ENCODE assay signal across 8 mouse cellular contexts in the genomic region with DNA sequence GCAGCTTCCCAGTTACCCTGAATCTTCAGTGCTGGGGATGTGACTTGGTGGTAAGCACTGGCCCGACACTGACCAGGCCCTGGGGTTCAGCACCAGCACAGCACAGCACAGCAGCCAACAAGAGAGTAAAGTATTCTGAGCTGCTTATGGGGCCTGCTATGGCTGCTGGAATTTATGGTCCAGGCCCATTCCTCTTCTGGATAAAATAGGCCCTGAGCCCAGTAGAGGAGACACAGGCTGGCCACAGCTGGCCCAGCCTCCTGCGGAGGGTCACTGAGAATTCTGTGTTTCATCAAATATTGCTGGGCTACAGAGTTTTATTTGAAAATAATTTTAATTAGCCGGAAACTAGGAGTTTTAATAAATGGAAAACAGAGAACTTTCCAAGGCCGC. TPM values are rescaled to one million over a fixed set of nuclear protein-coding genes. Genes with fewer than 3 reads are reported as not detected.
DNase-seq lines count a peak whose midpoint lies in the region; ATAC-seq and TF ChIP-seq lines count a peak whose summit lies in the region.
"Had no signal": no experiment of that assay in that cellular context is flagged by ENCODE, and none has a peak within 500 bp of the region (broad histone marks: within the 10 kb centered on the region; RNA-seq: fewer than 3 reads in every experiment).

No protein-coding gene starts in this region.

- no peak for TF ChIP-seq POLR2A in lung, adult 2 months (IDR thresholded peaks at IDR 0.05; ENCODE audit: borderline replicate concordance, extremely low read depth, low read depth, low read length)

- no peak overlapping the region for H3K9ac ChIP-seq in lung, embryonic 15.5 days
- H3K9ac ChIP-seq in embryonic facial prominence, embryonic 12.5 days = no peak overlapping the region
- H3K9ac ChIP-seq in heart, embryonic 12.5 days = no peak overlapping the region
- H3K9ac ChIP-seq in liver, embryonic 14.5 days (replicated peaks) = no peak overlapping the region; the same call in 1 of the 2 replicates

- no peaks in the 10 kb centered on the region for H3K27me3 ChIP-seq in lung, embryonic 15.5 days
- no peaks in the 10 kb centered on the region for H3K27me3 ChIP-seq in embryonic facial prominence, embryonic 12.5 days
- no peaks in the 10 kb centered on the region for H3K27me3 ChIP-seq in heart, embryonic 12.5 days (replicated peaks)
- no peaks in the 10 kb centered on the region for H3K27me3 ChIP-seq in liver, embryonic 14.5 days (ENCODE audit: control insufficient read depth, insufficient read depth, low read length)

- H3K4me2 ChIP-seq in lung, embryonic 15.5 days = no peak overlapping the region
- H3K4me2 ChIP-seq in embryonic facial prominence, embryonic 12.5 days (replicated peaks) = no peak overlapping the region
- H3K4me2 ChIP-seq in heart, embryonic 12.5 days = no peak overlapping the region
- peak overlapping the region; percentile 81 for H3K4me2 ChIP-seq in liver, embryonic 14.5 days (ENCODE audit: low read depth)

- no peak for TF ChIP-seq EP300 in liver, embryonic 14.5 days (IDR thresholded peaks at IDR 0.05; ENCODE audit: low read depth)

- ATAC-seq in lung, embryonic 15.5 days (ENCODE audit: borderline replicate concordance, extremely low read depth, low FRiP score, low TSS enrichment) = no peak
- no peak for ATAC-seq in embryonic facial prominence, embryonic 12.5 days (ENCODE audit: insufficient number of reproducible peaks, insufficient read depth, low FRiP score, low TSS enrichment)
- no peak for ATAC-seq in heart, embryonic 12.5 days (ENCODE audit: insufficient number of reproducible peaks, low FRiP score)
- ATAC-seq in liver, embryonic 14.5 days (ENCODE audit: insufficient read depth) = no peak
- ATAC-seq in activated CD4-positive, CD25-positive, alpha-beta regulatory T cell, adult 4 months = no peak
- ATAC-seq: forebrain, embryonic 14.5 days had no signal

- H3K4me1 ChIP-seq in lung, embryonic 15.5 days = peaks cover 47% of the 10 kb centered on the region
- peaks cover 21% of the 10 kb centered on the region for H3K4me1 ChIP-seq in lung, adult 2 months (ENCODE audit: control insufficient read depth, insufficient read depth, low read length)
- H3K4me1 ChIP-seq in embryonic facial prominence, embryonic 12.5 days = peaks cover 39% of the 10 kb centered on the region
- H3K4me1 ChIP-seq in heart, embryonic 12.5 days (replicated peaks) = peaks cover 41% of the 10 kb centered on the region
- H3K4me1 ChIP-seq in liver, embryonic 14.5 days (replicated peaks; ENCODE audit: control insufficient read depth in 2 of 2, insufficient read depth in 2 of 2, low read length in 1 of 2) = peaks cover 31 to 34% of the 10 kb centered on the region in 2 experiments

- no peaks in the 10 kb centered on the region for H3K9me3 ChIP-seq in lung, embryonic 15.5 days
- no peaks in the 10 kb centered on the region for H3K9me3 ChIP-seq in embryonic facial prominence, embryonic 12.5 days
- H3K9me3 ChIP-seq in heart, embryonic 12.5 days (replicated peaks) = peaks cover 7% of the 10 kb centered on the region
- H3K9me3 ChIP-seq in liver, embryonic 14.5 days (ENCODE audit: control insufficient read depth, low read length) = no peaks in the 10 kb centered on the region; the same call in 1 of the 2 replicates

- no peak for TF ChIP-seq CTCF in lung, adult 2 months (IDR thresholded peaks at IDR 0.05; ENCODE audit: insufficient read depth, low read length)
- TF ChIP-seq CTCF in liver, embryonic 14.5 days (IDR thresholded peaks at IDR 0.05; ENCODE audit: low read depth) = no peak

- H3K27ac ChIP-seq in lung, embryonic 15.5 days = peak overlapping the region; percentile 89
- peak overlapping the region; percentile 95 for H3K27ac ChIP-seq in embryonic facial prominence, embryonic 12.5 days
- 0 out of 2 replicates have a peak overlapping the region, but pooled peaks have one; percentile 3 for H3K27ac ChIP-seq in heart, embryonic 12.5 days (ENCODE audit: poor library complexity, severe bottlenecking)
- peak overlapping the region; percentile 43 for H3K27ac ChIP-seq in liver, embryonic 14.5 days

- 72% methylated on average over 4 of the region's 4 CpGs for WGBS in lung, embryonic 15.5 days
- 71% methylated on average over 4 of the region's 4 CpGs for WGBS in lung, adult 2 months
- WGBS in embryonic facial prominence, embryonic 12.5 days = 75% methylated on average over 4 of the region's 4 CpGs
- 89% methylated on average over 4 of the region's 4 CpGs for WGBS in heart, embryonic 12.5 days
- 63% methylated on average over 4 of the region's 4 CpGs for WGBS in liver, embryonic 14.5 days (ENCODE audit: insufficient replicate concordance)

- DNase-seq in lung, adult 2 months = no peak
- DNase-seq in liver, embryonic 14.5 days (ENCODE audit: low read depth in 3 of 3, low spot score in 3 of 3) = no peak
- no peak for DNase-seq in layer of hippocampus, postnatal 36 days

- H3K36me3 ChIP-seq in lung, embryonic 15.5 days = no peaks in the 10 kb centered on the region
- H3K36me3 ChIP-seq in embryonic facial prominence, embryonic 12.5 days = 0 out of 2 replicates have a peak, but pooled peaks cover 6% of the 10 kb centered on the region
- H3K36me3 ChIP-seq in heart, embryonic 12.5 days = no peaks in the 10 kb centered on the region
- H3K36me3 ChIP-seq in liver, embryonic 14.5 days (replicated peaks; ENCODE audit: control insufficient read depth, insufficient read depth, low read depth) = no peaks in the 10 kb centered on the region

- H3K4me3 ChIP-seq in lung, embryonic 15.5 days = no peak overlapping the region
- H3K4me3 ChIP-seq in lung, adult 2 months (replicated peaks; ENCODE audit: extremely low read depth, low read depth, low read length) = no peak overlapping the region
- no peak overlapping the region for H3K4me3 ChIP-seq in embryonic facial prominence, embryonic 12.5 days
- no peak overlapping the region for H3K4me3 ChIP-seq in heart, embryonic 12.5 days
- no peak overlapping the region for H3K4me3 ChIP-seq in liver, embryonic 14.5 days (ENCODE audit: insufficient read depth in 1 of 2, low read depth in 2 of 2, low read length in 2 of 2)

RNA-seq across cellular contexts. Expression of a gene that starts 7.8 kb away (rescaled TPM):
- polyA plus RNA-seq in lung, embryonic 15.5 days (2015; fragmentation: Nextera tagmentation; extraction: Ambion mirVana) = 14.8 and 15.9 TPM in 2 replicates
- polyA plus RNA-seq in lung, adult 2 months (2012; rRNA removed) = 101 and 187 TPM in 2 replicates
- polyA plus RNA-seq in embryonic facial prominence, embryonic 12.5 days (2016; fragmentation: Nextera tagmentation; extraction: Ambion mirVana) = 24.6 and 26.3 TPM in 2 replicates
- polyA plus RNA-seq in heart, embryonic 12.5 days (2016; fragmentation: Nextera tagmentation; extraction: Ambion mirVana) = 10.3 and 10.5 TPM in 2 replicates
- polyA plus RNA-seq in liver, embryonic 14.5 days (2012; rRNA removed) = 22.7 and 27.3 TPM in 2 replicates
- polyA plus RNA-seq in liver, embryonic 14.5 days (2014; fragmentation: Nextera tagmentation; extraction: Ambion mirVana) = 9.9 and 11.6 TPM in 2 replicates
- total RNA-seq in layer of hippocampus, postnatal 36 days (2021) = 10 to 100 TPM; 20.8 to 22.3 TPM
- polyA plus RNA-seq in activated CD4-positive, CD25-positive, alpha-beta regulatory T cell, adult 4 months (2017; shearing (Covaris generic)) = 10 to 100 TPM; 31.3 to 64.3 TPM

Comparison
In these comparisons a context has a peak if more than half of its experiments do, and no peak if none do; other contexts are left out.
1. H3K27ac ChIP-seq: peak in every context shown above with its lines; median percentile 95 in embryonic facial prominence, embryonic 12.5 days; 89 in lung, embryonic 15.5 days; 43 in liver, embryonic 14.5 days; 3 in heart, embryonic 12.5 days.